Mouse (Mus musculus) mesoderm, embryonic 11.5 days (tissue): ENCODE results near the gene Emid1.

Experiments
- DNase-seq: peaks from one replicate; pipeline ENCODE4 v3.0.0-alpha.2; 2012; ENCODE audit warnings: low read depth, low spot score

The Emid1 gene

DNA sequence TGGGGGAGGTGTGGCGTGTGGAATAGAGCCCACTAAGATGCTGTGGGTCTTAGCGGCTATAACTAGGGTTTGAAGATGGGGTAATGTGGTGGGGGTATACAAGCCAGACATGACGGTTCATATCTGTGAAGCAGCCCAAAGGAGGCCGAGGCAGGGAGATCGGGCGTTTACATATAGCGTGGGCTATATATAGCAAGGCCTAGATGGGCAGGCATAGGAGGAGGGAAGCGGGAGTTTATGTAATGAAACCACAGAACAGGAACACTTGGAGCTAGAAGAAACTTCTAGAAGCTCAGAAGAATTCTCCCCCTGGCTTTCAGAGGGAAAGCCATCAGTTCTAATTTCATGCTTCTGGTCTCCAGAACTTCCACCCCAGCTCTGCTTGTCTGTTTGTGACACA is 11.4 kb upstream of the Emid1 start:
- no peak for DNase-seq

- DNase-seq = peak; percentile 63
These were observed 8.8 kb upstream of the Emid1 start for GRCm38 (mm10) chr11:5160722-5161485.

DNA sequence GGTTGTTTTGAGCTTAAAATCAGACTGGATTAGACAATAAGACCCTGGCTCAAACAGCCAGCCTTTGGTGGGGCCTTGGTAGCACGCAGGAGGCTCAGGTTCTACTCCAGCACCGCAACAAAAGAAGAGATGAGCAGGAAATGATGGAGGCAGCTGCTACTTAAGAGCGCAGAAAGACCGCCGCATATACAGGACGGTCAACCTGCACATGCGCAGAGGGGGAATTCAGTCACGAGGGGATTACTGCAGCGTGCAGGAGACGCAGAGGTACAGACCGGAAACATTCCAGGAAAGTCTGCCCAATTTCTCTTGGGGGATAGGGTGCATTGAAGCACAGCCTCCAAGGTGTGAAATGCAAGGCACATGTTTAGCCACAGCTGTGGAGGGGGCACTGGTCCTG is 6.0 kb upstream of the Emid1 start:
- no peak for DNase-seq

DNA sequence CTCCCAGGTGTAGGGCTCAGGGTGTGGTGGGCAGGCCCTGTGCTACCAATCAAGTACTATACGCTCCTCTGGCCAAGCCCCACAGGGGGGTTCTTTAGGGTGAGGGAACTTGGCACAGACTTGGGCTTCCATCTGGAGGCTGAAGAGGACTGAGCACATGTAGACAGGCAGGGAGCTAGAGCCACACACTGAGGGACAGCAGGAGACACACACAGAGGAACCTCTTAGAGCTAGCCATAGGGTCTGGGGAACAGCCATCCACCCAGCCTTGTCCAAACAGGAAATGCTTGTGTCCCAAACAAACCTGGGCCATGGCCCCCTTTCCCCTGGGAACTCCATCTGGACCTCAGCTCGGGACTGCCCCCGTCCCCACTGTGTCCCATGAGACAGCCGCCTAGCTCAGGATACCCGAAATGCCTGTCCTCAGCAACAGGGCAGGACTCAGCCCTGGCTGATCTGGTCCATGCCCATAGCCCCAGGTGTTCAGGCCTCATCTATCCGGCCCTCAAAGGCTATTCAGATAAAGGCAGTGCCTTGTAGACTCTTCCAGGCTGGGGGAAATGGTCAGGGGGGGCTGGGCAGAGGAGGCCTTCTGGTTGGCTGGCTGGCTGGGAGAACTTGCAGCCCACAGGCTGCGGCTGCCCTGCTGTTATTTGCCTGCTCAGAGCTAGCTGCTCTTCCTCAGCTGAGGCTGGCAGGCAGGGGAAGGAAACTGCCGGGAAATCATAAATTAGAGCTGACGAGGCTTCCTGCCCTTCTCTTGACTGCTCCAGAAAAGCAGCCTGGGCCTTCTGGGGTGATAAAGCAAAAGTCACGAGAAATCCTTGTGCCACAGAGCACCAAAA is 3.1 kb upstream of the Emid1 start:
- peak; percentile 30 for DNase-seq

DNA sequence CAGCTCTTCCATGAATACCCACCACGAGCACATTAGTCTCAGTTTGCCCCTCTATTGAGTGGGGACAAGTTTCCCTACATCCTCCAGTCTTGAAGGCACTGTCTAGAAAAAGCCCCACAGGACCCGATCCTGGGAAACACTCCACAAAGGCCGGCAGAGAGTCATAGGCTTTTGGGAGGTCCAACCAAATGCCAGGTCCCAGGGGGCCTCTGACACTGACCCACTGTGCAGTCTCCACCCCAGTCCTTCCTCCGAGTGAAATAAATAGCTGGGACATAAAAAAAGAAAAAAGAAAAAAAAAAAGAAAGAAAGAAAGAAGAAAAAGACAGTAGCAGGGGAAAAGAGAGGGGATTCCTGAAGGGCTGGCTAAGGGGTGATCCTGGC is 818 bp downstream of the Emid1 start:
- DNase-seq = no peak

GRCm38 (mm10) chr11:5150416-5151246 is 1.4 kb downstream of the Emid1 start:
- DNase-seq = no peak

DNA sequence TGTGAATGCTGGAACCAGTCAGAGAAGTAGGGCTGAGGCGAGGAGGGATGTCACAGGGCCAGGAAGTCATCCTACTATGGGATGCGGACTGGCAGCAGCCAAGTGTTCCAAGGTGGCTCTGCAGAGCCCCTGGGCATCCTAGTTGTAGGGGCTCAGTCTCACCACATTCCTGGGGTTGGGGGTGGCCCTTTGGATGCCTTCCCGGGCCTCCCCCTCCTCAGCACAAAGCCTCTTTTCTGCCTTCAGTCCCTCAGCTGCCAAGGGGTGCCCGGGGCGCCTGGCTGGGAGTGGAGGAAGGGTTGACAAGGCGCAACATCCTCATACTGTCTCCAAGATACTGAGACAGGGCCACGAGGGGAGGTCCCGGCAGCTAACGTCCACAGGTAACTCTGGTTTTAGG is 2.1 kb downstream of the Emid1 start:
- no peak for DNase-seq

GRCm38 (mm10) chr11:5149249-5149648 is 2.8 kb downstream of the Emid1 start:
- DNase-seq = no peak

GRCm38 (mm10) chr11:5145600-5145999 is 6.5 kb downstream of the Emid1 start:
- no peak for DNase-seq

DNA sequence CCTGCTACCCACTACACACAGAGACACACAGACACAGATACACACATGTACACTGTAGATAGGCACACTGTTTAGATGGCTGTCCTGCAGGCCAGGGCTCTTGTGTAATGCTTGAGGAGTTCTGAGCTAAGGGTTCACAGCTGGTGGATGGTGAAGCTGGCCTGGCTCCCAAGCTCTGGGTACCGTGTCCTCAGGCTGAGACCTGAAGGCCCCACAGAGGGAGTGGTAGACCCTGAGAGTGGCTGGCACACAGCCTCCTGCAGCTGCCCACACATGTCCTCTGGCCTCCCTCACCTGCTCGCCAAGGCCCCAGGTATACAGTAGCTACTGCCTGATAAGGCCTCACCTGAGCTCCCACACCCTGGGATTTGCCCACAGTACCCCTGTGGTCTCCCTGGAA is 10.1 kb downstream of the Emid1 start:
- DNase-seq = no peak

DNA sequence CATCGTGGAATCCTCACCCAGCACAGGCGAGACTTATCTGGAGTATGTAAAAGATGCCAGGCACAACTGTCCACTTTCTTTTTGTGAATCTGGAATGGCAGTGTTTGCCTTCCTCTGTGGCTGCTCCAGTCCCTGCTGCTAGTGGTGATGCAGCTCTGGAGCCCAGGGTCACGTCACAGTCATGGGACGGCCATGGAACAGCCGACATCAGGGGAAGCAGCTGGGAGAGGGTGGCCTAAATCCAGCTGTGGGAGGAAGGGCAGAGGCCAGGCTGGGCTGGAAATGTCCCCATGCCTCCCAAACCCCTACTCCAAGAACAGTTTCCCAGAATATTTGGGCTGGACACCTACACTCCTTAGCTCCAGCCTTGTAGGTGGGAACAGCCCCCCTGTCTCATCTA is 10.8 kb downstream of the Emid1 start:
- no peak for DNase-seq

GRCm38 (mm10) chr11:5140619-5141018 is 11.4 kb downstream of the Emid1 start:
- no peak for DNase-seq

DNA sequence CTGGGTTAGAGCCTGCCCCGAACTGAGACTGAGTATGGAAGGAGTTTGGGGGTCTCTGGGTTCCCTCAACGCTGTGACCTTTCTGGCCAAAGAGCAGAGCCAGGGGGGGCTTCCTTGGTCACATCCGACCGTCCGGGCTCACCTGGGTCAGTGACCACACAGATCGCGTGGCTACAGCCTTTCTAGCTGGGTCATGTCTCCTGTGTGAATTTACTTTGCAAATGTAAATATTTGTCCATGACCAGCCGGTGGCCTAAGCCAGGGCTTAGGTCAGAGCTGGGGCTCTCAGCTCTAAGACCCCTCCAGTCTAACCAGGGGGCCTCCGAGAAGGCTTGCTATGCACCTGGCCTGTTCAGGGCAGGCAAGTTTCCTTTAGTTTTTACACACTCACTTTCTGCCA is 12.7 kb downstream of the Emid1 start:
- DNase-seq = no peak

- DNase-seq = no peak
These were observed 13.4 kb downstream of the Emid1 start for GRCm38 (mm10) chr11:5138642-5139041.

GRCm38 (mm10) chr11:5135914-5136313 is 16.1 kb downstream of the Emid1 start:
- no peak for DNase-seq

DNA sequence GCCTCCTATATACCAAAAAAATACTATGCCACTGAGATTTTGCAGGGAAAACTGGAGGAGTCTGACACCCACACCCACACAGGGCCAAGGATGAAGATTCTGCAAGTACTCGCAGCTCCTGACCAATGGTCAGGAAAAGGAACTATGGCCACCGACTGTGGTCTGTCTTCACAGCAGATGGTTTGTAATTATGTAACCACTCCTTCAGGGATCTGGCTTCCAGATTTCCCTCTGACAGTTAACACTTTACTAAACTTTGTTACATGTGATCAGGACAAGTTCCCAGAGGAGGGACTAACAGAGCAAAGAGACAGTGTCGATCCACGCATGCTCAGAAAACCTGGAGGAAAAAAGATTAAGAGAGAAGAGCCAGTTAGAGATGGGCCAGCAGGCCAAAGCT is 19.3 kb downstream of the Emid1 start:
- DNase-seq = no peak

DNA sequence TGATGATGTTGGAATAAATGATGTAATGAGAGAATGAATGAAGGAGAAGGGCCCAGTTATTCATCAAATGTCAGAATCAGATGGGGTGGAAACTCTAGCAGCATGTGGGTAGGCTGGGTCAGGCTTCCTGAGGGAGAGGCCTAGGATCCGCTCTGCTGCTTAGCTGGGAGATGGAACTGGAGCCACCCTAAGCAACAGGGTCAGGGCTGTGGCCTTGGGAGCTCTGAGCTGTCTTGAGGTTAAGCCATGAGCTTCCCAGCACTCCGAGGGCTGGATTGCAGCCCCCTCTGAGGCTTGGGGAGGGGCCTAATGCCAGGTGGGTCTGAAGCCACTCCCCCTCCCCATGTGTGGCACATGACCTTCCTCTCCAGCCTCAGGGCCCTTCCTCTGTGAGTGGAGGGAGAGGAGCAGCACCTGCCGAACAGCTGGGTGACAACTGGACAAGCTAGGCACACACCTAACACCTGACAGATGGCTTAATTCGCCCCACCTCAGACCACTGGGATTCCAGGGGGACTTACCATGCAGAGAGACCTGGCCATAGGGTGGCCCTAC is 21.9 kb downstream of the Emid1 start:
- DNase-seq = no peak

DNA sequence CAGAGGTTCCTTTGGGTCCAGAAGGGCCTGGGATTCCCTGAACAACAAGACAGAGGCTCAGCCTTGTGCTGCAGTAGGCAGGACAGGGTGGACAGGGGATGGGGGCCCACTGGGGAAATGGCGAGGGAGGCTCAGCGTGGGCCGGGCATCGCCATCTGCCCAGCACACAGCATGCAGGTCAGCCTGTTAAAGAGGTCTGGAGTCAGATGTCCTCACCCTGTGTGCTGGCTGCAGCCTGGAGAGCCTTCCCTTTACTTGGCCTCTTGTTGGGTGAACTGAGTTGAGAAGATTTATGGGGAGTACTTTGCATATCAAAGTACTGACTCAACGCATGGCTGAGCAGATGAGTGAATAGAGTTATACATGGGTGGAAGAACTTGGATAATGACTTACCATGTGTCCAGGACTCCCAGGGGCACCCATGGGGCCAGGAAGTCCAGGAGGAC is 23.0 kb downstream of the Emid1 start:
- peak; percentile 80 for DNase-seq

DNA sequence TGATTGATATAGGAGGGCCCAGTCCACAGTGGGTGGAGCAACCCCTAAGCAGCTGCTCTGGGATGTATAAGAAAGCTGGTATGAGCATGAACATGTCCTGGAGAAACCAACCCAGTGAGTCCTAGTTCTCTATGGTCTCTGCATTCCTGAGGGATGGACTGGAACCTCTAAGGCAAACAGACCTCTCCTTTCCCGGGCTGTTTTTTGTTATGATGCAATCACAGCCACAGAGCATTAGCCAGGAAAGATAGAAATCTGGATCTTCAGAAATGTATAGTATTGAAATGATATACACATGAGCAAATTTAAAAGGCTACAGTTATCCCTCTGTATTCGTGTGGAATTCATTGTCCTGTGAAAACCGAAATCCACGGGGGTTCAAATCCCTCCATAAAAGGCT is 26.3 kb downstream of the Emid1 start:
- DNase-seq = no peak

DNA sequence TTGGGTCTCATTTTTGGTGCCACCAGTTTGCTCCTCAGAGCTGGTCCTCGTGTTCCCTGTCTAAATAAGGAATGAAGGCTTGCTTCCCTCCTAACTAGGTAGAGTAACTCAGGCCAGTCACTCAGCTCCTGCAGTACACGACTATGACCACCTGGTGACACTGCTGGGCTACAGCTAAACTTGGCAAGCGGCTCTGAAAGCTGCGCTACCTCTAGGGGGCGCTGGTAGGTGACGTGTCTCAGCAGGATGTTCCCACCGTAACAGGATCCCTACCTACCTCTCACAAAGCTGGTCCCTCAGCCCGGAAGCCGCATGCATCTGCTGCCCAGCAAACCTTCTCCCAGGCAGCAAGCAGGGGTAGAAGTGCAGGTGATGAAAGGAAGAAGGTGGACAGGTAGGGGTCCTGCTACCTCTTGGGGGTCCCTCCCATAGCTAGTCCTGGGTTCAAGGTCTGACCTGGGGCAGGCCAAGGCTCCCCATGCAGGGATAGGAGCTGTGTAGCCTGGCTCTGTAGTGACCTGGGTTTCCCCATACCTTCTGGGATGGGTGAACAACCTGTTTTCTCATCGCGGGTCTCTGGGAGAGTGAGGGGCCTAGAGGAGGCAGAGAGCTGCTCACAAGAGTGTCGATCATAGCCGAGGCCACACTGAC is 37.0 kb downstream of the Emid1 start:
- DNase-seq = peak; percentile 94

DNA sequence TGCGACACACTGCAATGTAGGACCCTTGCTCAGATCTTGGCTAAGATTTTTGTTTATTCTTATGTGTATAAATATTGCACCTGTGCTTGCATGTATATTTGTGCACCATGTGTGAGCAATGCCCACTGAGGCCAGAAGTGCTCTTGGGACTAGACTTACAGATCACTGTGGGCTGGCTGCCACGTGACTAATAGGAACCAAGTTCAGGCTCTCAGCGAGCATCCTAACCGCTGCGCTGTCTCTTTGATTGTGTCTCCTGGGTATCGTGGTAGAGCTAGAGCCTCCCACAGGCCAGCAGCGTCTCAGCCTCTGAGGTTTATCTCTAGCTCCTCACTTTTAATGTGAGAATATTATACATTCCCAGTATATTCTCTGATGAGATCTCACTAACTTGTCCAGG is 38.4 kb downstream of the Emid1 start:
- no peak for DNase-seq
